Mouse (Mus musculus) stomach, postnatal 0 days (tissue): ENCODE data around the gene Tnni3. TPM values are rescaled to one million over a fixed set of nuclear protein-coding genes. Genes with fewer than 3 reads are reported as not detected.
"Not testable (repeated sequence)": the region's sequence is repeated elsewhere in the genome, so short reads cannot be mapped to it uniquely, and the experiment has no call there.

Experiments used
- ATAC-seq: fragments of 200-750 bp; cut with Nextera tagmentation; 2 replicates; pipeline ENCODE4 v1.8.0; 2017; ENCODE audit not compliant: low FRiP score, low TSS enrichment
- DNase-seq: peaks from one replicate; pipeline ENCODE4 v3.0.0-alpha.2; 2016; ENCODE audit warnings: low spot score
- H3K27ac ChIP-seq: fragments of 300-500 bp; sonication (generic); replicated peaks from 2 replicates; pipeline ENCODE4 v1.5.1; 2014; ENCODE audit warnings: mild to moderate bottlenecking, control low read depth
- H3K27me3 ChIP-seq: fragments of 300-500 bp; sonication (generic); 2 replicates; pipeline ENCODE4 v1.6.1; 2014; ENCODE audit warnings: low read length; ENCODE audit not compliant: control insufficient read depth, insufficient read depth
- H3K36me3 ChIP-seq: fragments of 300-500 bp; sonication (generic); 2 replicates; pipeline ENCODE4 v1.6.1; 2014; ENCODE audit warnings: low read length, mixed read lengths; ENCODE audit not compliant: control insufficient read depth, insufficient read depth
- H3K4me1 ChIP-seq: fragments of 300-500 bp; sonication (generic); replicated peaks from 2 replicates; pipeline ENCODE4 v1.6.1; 2014; ENCODE audit warnings: antibody characterized with exemption; ENCODE audit not compliant: control insufficient read depth, insufficient read depth
- H3K4me2 ChIP-seq: fragments of 300-500 bp; sonication (generic); replicated peaks from 2 replicates; pipeline ENCODE4 v1.6.1; 2014; ENCODE audit warnings: low read depth, mild to moderate bottlenecking, control low read depth, moderate library complexity
- H3K4me3 ChIP-seq: fragments of 300-500 bp; sonication (generic); 2 replicates; pipeline ENCODE4 v1.5.1; 2014; ENCODE audit warnings: low read depth, low read length, control low read depth
- H3K9ac ChIP-seq: fragments of 300-500 bp; sonication (generic); 2 replicates; pipeline ENCODE4 v1.6.1; 2014; ENCODE audit warnings: mild to moderate bottlenecking, low read length, control low read depth, mixed read lengths
- H3K9me3 ChIP-seq: fragments of 300-500 bp; sonication (generic); 2 replicates; pipeline ENCODE4 v1.6.1; 2016; ENCODE audit warnings: low read length; ENCODE audit not compliant: control insufficient read depth
- CTCF ChIP-seq: IDR thresholded peaks from 2 replicates; pipeline ENCODE4 v1.5.1; 2016; ENCODE audit warnings: antibody characterized with exemption, low read depth, mild to moderate bottlenecking, moderate library complexity
- EP300 ChIP-seq: optimal IDR thresholded peaks from 2 replicates; pipeline ENCODE3; 2016; ENCODE audit warnings: antibody characterized with exemption
- WGBS: fragments of 180-500 bp; shearing (Covaris S2); extraction: QIAGEN DNeasy Blood & Tissue Kit; methylation state at CpG from one replicate; pipeline ENCODE4 v1.1.7; 2014; 5-methylcytosine and 5-hydroxymethylcytosine counted together
- polyA plus RNA-seq: library from polyadenylated mRNA; unstranded; fragments of >200 nt; fragmentation: Nextera tagmentation; extraction: Ambion mirVana; gene quantifications from 2 replicates; pipeline ENCODE4 v1.2.1, GENCODE M21; 2015

The Tnni3 gene
- polyA plus RNA-seq, 1 experiment from 2014 or later = 24.4 TPM

DNA sequence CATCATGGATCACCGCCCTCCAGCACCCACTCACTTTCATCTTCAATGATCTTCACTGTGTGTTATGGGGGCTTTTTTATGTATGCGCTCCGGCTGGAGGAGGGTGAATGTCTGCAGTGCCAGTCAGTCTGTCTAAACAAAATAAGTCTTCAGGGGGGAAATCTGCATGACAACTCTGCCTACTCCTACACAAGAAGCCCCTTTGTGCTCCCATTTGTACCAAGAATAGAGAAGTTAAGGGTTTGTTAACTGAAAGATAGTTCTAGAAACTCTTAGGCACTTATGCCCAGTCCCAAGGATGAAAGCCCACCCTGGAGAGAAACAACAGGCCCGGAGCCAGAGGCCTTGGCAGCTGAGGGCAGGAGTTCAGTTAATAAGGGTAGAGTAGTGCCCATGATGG, 12.3 kb upstream of the Tnni3 start:
- ATAC-seq = no peak

DNA sequence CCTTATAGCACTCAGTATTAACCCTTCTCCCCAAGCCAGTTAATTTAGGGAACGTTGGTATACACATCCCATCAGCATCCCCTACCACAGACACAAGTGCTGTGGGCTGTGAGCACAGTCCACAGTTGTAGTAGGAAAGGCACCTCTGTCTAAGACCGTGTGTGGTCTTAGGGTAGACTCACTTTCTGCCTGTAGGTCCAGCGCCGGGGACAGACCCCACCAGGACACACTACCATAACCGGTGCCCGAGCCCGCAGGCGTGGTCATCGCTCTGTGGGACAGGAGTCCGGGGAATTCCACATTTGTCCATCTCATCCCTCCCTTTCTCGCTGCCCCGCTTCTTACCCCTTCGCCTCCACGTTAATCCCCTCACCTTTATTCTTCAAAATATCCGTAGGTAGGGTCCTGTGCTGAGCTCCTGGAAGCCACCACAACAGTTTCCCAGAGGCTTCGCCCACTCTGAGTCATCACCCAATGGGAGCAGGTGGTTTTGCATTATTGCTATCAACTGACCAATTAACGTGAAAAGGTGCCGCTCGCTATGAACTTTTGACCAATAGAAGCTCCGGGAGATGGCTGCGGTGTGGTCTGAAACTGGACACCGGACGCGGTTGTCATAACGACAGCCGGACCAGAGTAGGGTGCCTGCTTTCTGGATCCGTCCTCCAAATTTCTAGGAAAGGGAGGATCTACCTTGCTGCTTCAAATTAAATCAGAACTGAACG, 8.1 kb upstream of the Tnni3 start, which contains the start of gene Dnaaf3:
Dnaaf3 (minus strand) TSS at position 449 of the 725 bp plus-strand sequence.
- no peak within 1 kb of the TSS for H3K27ac ChIP-seq
- no peaks in the 10 kb centered on the region for H3K36me3 ChIP-seq
- H3K4me1 ChIP-seq = no peaks in the 10 kb centered on the region; the same call in 1 of the 2 replicates
- no peaks in the 10 kb centered on the region for H3K9me3 ChIP-seq
- peak; percentile 93 for ATAC-seq
- WGBS = 3% methylated on average over 28 of the region's 28 CpGs
- peak within 1 kb of the TSS; percentile 36 for H3K4me3 ChIP-seq
- peak; percentile 88 for DNase-seq
- H3K27me3 ChIP-seq = no peaks in the 10 kb centered on the region
- peak within 1 kb of the TSS; percentile 57 for H3K4me2 ChIP-seq
- TF ChIP-seq CTCF (no peak), EP300 (no peak)
- H3K9ac ChIP-seq = no peak within 1 kb of the TSS; the same call in 1 of the 2 replicates

More for the DNA sequence above, 12.3 kb upstream of the Tnni3 start:
- no peak for DNase-seq
- WGBS = 87% methylated on average over 4 of the region's 4 CpGs
- no peaks in the 10 kb centered on the region for H3K4me1 ChIP-seq
- no peak overlapping the region for H3K4me3 ChIP-seq
- H3K9ac ChIP-seq = no peak overlapping the region
- H3K27me3 ChIP-seq = no peaks in the 10 kb centered on the region
- no peak overlapping the region for H3K27ac ChIP-seq
- no peaks in the 10 kb centered on the region for H3K9me3 ChIP-seq
- no peak overlapping the region for H3K4me2 ChIP-seq
- H3K36me3 ChIP-seq = no peaks in the 10 kb centered on the region
- no peak for TF ChIP-seq EP300
- no peak for TF ChIP-seq CTCF

DNA sequence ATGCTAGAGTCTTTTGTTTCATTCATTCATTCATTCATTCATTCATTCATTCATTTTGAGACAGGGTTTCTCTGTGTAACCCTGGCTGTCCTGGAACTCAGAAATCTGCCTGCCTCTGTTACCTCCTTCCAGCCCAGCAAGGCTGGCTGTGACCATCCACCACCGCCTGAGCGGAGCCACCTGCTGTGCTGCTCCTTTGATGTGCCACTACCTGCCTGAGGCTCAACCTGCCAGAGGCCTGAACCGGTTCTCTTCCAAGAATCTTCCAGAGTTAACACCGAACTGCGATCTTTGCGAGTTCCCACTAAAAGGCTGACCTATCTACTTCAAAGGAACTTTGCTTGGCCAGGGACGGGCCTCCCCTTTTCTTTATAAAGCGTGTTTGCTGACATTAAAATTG, 6.1 kb upstream of the Tnni3 start:
- DNase-seq, ATAC-seq, H3K4me2 ChIP-seq, H3K4me3 ChIP-seq, H3K36me3 ChIP-seq, H3K4me1 ChIP-seq, H3K27ac ChIP-seq, H3K9me3 ChIP-seq, H3K9ac ChIP-seq, H3K27me3 ChIP-seq: not testable (repeated sequence)
- 30% methylated on average over 7 of the region's 8 CpGs for WGBS

- no peaks in the 10 kb centered on the region for H3K27me3 ChIP-seq
- no peaks in the 10 kb centered on the region; the same call in 1 of the 2 replicates for H3K4me1 ChIP-seq
- H3K4me2 ChIP-seq = peak overlapping the region; percentile 63
- H3K36me3 ChIP-seq = no peaks in the 10 kb centered on the region
- ATAC-seq (no peak), DNase-seq (no peak)
- 63% methylated on average over 18 of the region's 18 CpGs for WGBS
- TF ChIP-seq CTCF (no peak), EP300 (no peak)
- H3K9me3 ChIP-seq = no peaks in the 10 kb centered on the region
- H3K27ac ChIP-seq = no peak overlapping the region
- H3K4me3 ChIP-seq = no peak overlapping the region
- H3K9ac ChIP-seq = no peak overlapping the region
These were observed 3.3 kb upstream of the Tnni3 start for GRCm38 (mm10) chr7:4527302-4527689.

- Histone ChIP-seq H3K9ac (peak overlapping the region; percentile 58), H3K36me3 (no peaks in the 10 kb centered on the region), H3K4me1 (no peaks in the 10 kb centered on the region; the same call in 1 of the 2 replicates), H3K27ac (peak overlapping the region; percentile 53; the same call in 1 of the 2 replicates), H3K9me3 (no peaks in the 10 kb centered on the region), H3K27me3 (no peaks in the 10 kb centered on the region), H3K4me2 (peak overlapping the region; percentile 63), H3K4me3 (peak overlapping the region; percentile 31)
- TF ChIP-seq CTCF (peak; percentile 88), EP300 (no peak)
- ATAC-seq (peak; percentile 93), DNase-seq (peak; percentile 89)
- WGBS = 26% methylated on average over 40 of the region's 40 CpGs
These were observed 2.6 kb upstream of the Tnni3 start for GRCm38 (mm10) chr7:4526341-4527301.
